Mouse (Mus musculus): Measurements from ENCODE around the gene Nlk. TPM values are rescaled to one million over a fixed set of nuclear protein-coding genes. Genes with fewer than 3 reads are reported as not detected.

Nlk gene
- polyA plus RNA-seq (2017; shearing (Covaris generic)): 13.1 TPM

GRCm38 (mm10) chr11:78696777-78697752, at the start of gene Nlk:
TSS of gene Nlk (minus strand) at chr11:78697373.

GRCm38 (mm10) chr11:78550168-78551058, 146.8 kb downstream of the Nlk start, which contains the start of gene Tmem97:
TSS of gene Tmem97 (minus strand) at chr11:78550777.

GRCm38 (mm10) chr11:78536080-78536689, 161.0 kb downstream of the Nlk start, which contains the start of the genes Tnfaip1 and Ift20:
TSS of gene Tnfaip1 (minus strand) at chr11:78536332.
TSS of gene Ift20 (plus strand) at chr11:78536361.

Other genes starting within 250 kb of the Nlk start
- 1.4 TPM for gene Slc46a1, start 231.7 kb downstream of the Nlk start, polyA plus RNA-seq (2017; shearing (Covaris generic))
- gene Sarm1, start 199.6 kb downstream of the Nlk start, polyA plus RNA-seq (2017; shearing (Covaris generic)): 0.38 TPM
- gene Vtn, start 198.3 kb downstream of the Nlk start, polyA plus RNA-seq (2017; shearing (Covaris generic)): not detected
- gene Sebox, start 193.9 kb downstream of the Nlk start, polyA plus RNA-seq (2017; shearing (Covaris generic)): not detected
- 43.3 TPM for gene Tmem199, start 185.2 kb downstream of the Nlk start, polyA plus RNA-seq (2017; shearing (Covaris generic))
- gene Poldip2, start 185.2 kb downstream of the Nlk start, polyA plus RNA-seq (2017; shearing (Covaris generic)): 32.9 TPM
- gene Tnfaip1, start 161.0 kb downstream of the Nlk start, polyA plus RNA-seq (2017; shearing (Covaris generic)): 22.2 TPM
- 116 TPM for gene Ift20, start 161.0 kb downstream of the Nlk start, polyA plus RNA-seq (2017; shearing (Covaris generic))
- gene Tmem97, start 146.6 kb downstream of the Nlk start, polyA plus RNA-seq (2017; shearing (Covaris generic)): 12.8 TPM
- 40.2 TPM for gene Ccnq, start 54.4 kb upstream of the Nlk start, polyA plus RNA-seq (2017; shearing (Covaris generic))
- gene Lyrm9, start 129.2 kb upstream of the Nlk start, polyA plus RNA-seq (2017; shearing (Covaris generic)): 27.4 TPM
- gene Nos2, start 223.4 kb upstream of the Nlk start, polyA plus RNA-seq (2017; shearing (Covaris generic)): not detected